Mouse (Mus musculus) lung, adult 2 months (tissue): ENCODE data around the gene Rpl19. TPM values are rescaled to one million over a fixed set of nuclear protein-coding genes. Genes with fewer than 3 reads are reported as not detected.

ENCODE experiments used
- DNase-seq: peaks from one replicate; pipeline ENCODE4 v3.0.0; 2022
- H3K4me1 ChIP-seq: fragments of 200-500 bp; 2 replicates; pipeline ENCODE4 v1.6.1; 2011; ENCODE audit warnings: low read length; ENCODE audit not compliant: control insufficient read depth, insufficient read depth
- H3K4me3 ChIP-seq: fragments of 200-500 bp; replicated peaks from 2 replicates; pipeline ENCODE3; 2011; ENCODE audit warnings: low read depth, mild to moderate bottlenecking, control low read depth, low read length; ENCODE audit errors: extremely low read depth
- CTCF ChIP-seq: fragments of 200-500 bp; IDR thresholded peaks from 2 replicates; pipeline ENCODE4 v1.5.1; 2011; ENCODE audit warnings: mild to moderate bottlenecking, low read length, control low read depth; ENCODE audit not compliant: insufficient read depth
- POLR2A ChIP-seq: fragments of 200-500 bp; IDR thresholded peaks from 2 replicates; pipeline ENCODE4 v1.6.1; 2011; ENCODE audit warnings: low read depth, mild to moderate bottlenecking, control low read depth, low read length, borderline replicate concordance; ENCODE audit errors: extremely low read depth
- WGBS: fragments of 180-500 bp; shearing (Covaris S2); methylation state at CpG from one replicate; pipeline ENCODE4 v1.1.7; 2018; 5-methylcytosine and 5-hydroxymethylcytosine counted together
- polyA plus RNA-seq: library from polyadenylated mRNA; depleted of rRNA; stranded (reverse); fragments of >200 nt; gene quantifications from 2 replicates; pipeline ENCODE4 v1.2.3, GENCODE M21; 2012

The Rpl19 gene
- polyA plus RNA-seq, 1 experiment, result 513 TPM

GRCm38 (mm10) chr11:98005076-98005475 lies 21.4 kb upstream of the Rpl19 start:
- TF ChIP-seq CTCF, result no peak
- no peak for TF ChIP-seq POLR2A
- H3K4me3 ChIP-seq, result no peak overlapping the region
- no peak for DNase-seq
- WGBS, result 63% methylated on average over 13 of the region's 13 CpGs
- peaks cover 5% of the 10 kb centered on the region; the same call in 1 of the 2 replicates for H3K4me1 ChIP-seq

- Histone ChIP-seq H3K4me3 (no peak overlapping the region), H3K4me1 (peaks cover 5% of the 10 kb centered on the region; the same call in 1 of the 2 replicates)
- TF ChIP-seq CTCF, result no peak
- no peak for DNase-seq
- 78% methylated on average over 10 of the region's 10 CpGs for WGBS
These were observed 20.8 kb upstream of the Rpl19 start for GRCm38 (mm10) chr11:98005686-98006085.

GRCm38 (mm10) chr11:98008087-98008486 lies 18.4 kb upstream of the Rpl19 start:
- no peak for DNase-seq
- H3K4me1 ChIP-seq, result no peaks in the 10 kb centered on the region; the same call in 1 of the 2 replicates
- TF ChIP-seq CTCF (no peak), POLR2A (no peak)
- WGBS, result 63% methylated on average over 11 of the region's 11 CpGs
- H3K4me3 ChIP-seq, result no peak overlapping the region

- Histone ChIP-seq H3K4me3 (no peak overlapping the region), H3K4me1 (no peaks in the 10 kb centered on the region)
- TF ChIP-seq CTCF (no peak), POLR2A (no peak)
- DNase-seq, result no peak
- 71% methylated on average over 9 of the region's 9 CpGs for WGBS
These were observed 14.8 kb upstream of the Rpl19 start for GRCm38 (mm10) chr11:98011716-98012115.

- no peak for TF ChIP-seq POLR2A
- TF ChIP-seq CTCF, result no peak
- no peak for DNase-seq
- WGBS, result 85% methylated on average over 10 of the region's 10 CpGs
These were observed 13.7 kb upstream of the Rpl19 start for GRCm38 (mm10) chr11:98012831-98013230.

GRCm38 (mm10) chr11:98016177-98016576 lies 10.3 kb upstream of the Rpl19 start:
- TF ChIP-seq POLR2A, result no peak
- TF ChIP-seq CTCF, result no peak
- no peaks in the 10 kb centered on the region for H3K4me1 ChIP-seq
- no peak overlapping the region for H3K4me3 ChIP-seq
- WGBS, result 68% methylated on average over 5 of the region's 5 CpGs
- DNase-seq, result no peak

More at GRCm38 (mm10) chr11:98012831-98013230, 13.7 kb upstream of the Rpl19 start:
- Histone ChIP-seq H3K4me3 (no peak overlapping the region), H3K4me1 (no peaks in the 10 kb centered on the region)

DNA sequence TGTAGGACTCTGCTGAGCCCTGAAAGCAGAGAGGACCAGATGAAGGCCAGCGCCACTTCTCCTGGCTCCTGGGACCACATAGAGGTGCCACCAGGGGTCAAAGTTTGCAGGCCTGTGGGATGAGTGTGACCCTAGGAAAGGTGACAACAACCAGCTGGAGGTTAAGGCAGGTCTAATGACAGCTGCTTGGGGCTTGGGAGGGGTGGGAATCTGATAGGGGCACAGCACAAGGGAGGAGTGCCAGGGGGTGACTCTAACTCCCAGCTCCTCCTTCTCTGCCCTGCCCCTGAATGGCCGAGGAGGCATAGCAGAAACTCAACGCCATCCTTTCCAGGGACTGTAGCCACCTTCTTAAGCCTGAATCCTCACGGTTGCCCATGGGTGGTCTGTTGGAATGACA lies 9.7 kb upstream of the Rpl19 start:
- H3K4me1 ChIP-seq, result peaks cover 4% of the 10 kb centered on the region; the same call in 1 of the 2 replicates
- TF ChIP-seq POLR2A (no peak), CTCF (no peak)
- no peak for DNase-seq
- no peak overlapping the region for H3K4me3 ChIP-seq
- 83% methylated on average over 4 of the region's 4 CpGs for WGBS

- Histone ChIP-seq H3K4me1 (peaks cover 6% of the 10 kb centered on the region), H3K4me3 (no peak overlapping the region)
- 75% methylated on average over 6 of the region's 6 CpGs for WGBS
- no peak for DNase-seq
- TF ChIP-seq CTCF, result no peak
- TF ChIP-seq POLR2A, result no peak
These were observed 8.3 kb upstream of the Rpl19 start for GRCm38 (mm10) chr11:98018222-98018621.

- H3K4me1 ChIP-seq, result peaks cover 6% of the 10 kb centered on the region
- no peak for DNase-seq
These were observed 7.5 kb upstream of the Rpl19 start for GRCm38 (mm10) chr11:98018858-98019641.

DNA sequence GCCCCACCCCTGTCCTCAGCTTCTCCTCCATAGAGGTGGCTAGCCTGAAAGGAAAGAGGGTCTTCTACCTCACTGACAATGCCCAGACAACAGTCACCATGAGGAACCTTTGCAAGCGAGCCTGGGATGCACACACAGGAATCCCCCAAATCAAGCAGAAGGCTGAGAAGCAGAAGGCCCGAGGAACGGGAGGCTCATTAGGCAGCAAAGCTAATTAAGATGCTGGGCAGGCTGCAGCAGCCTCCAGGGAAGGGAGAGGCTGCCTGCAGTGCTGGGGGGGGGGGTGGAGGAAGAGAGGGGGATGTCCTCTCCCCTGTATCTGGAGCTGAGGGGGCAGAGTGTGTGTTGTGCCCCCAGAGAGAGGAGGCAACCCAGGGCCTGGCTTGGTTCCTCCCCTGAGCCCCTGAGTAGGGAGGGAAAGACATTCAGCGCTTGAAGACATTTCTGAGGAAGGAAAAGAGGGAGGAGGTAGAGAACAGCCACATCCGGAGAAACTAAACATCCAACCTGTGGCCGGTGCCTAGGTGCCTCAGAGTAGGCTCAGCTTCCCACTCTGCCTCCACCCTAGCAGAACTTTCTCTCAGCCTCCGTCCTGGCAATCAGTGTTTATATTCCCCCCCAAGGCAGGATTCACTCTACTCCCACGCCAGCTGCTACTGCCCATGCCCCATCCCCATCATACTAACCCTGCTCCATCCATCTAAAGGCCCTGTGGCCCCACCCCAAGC lies 6.5 kb upstream of the Rpl19 start:
- WGBS, result 49% methylated on average over 8 of the region's 8 CpGs
- Histone ChIP-seq H3K4me3 (no peak overlapping the region), H3K4me1 (peaks cover 6% of the 10 kb centered on the region)
- TF ChIP-seq POLR2A (no peak), CTCF (no peak)
- no peak for DNase-seq

More at GRCm38 (mm10) chr11:98018858-98019641, 7.5 kb upstream of the Rpl19 start:
- H3K4me3 ChIP-seq, result no peak overlapping the region
- 46% methylated on average over 10 of the region's 10 CpGs for WGBS
- TF ChIP-seq CTCF (no peak), POLR2A (no peak)
